Mouse (Mus musculus): ENCODE data around the gene Fuom. TPM values are rescaled to one million over a fixed set of nuclear protein-coding genes. Genes with fewer than 3 reads are reported as not detected.

Fuom gene
- polyA plus RNA-seq, 1 experiment from 2014 or later = 38.7 TPM

GRCm38 (mm10) chr7:140116329-140117054 is 14.3 kb upstream of the Fuom start, which contains the start of gene Echs1:
Gene Echs1, minus strand, starts transcription at chr7:140116476.
- Histone ChIP-seq H3K4me1 (ENCODE audit: control insufficient read depth, insufficient read depth, low read length) (peaks cover 6% of the 10 kb centered on the region), H3K27ac (ENCODE audit: low read length) (peak within 1 kb of the TSS; percentile 94), H3K27me3 (ENCODE audit: control insufficient read depth, insufficient read depth, low read length) (no peaks in the 10 kb centered on the region), H3K36me3 (ENCODE audit: control insufficient read depth, insufficient read depth, low read length) (0 out of 2 replicates have a peak, but pooled peaks cover 6% of the 10 kb centered on the region), H3K9me3 (replicated peaks; ENCODE audit: control insufficient read depth, low read length) (no peaks in the 10 kb centered on the region), H3K4me2 (ENCODE audit: low read depth, low read length) (peak within 1 kb of the TSS; percentile 95), H3K4me3 (replicated peaks; ENCODE audit: low read length) (peak within 1 kb of the TSS; percentile 79), H3K9ac (ENCODE audit: low read length) (peak within 1 kb of the TSS; percentile 86)
- ATAC-seq (ENCODE audit: insufficient read depth, low FRiP score) = peak; percentile 95
- WGBS = 3% methylated on average over 28 of the region's 28 CpGs

GRCm38 (mm10) chr7:140115583-140116328 is 13.5 kb upstream of the Fuom start, which contains the start of gene Paox:
Gene Paox, plus strand, starts transcription at chr7:140115799.
- Histone ChIP-seq H3K27ac (ENCODE audit: low read length) (peak within 1 kb of the TSS; percentile 94), H3K9ac (ENCODE audit: low read length) (peak within 1 kb of the TSS; percentile 86), H3K27me3 (ENCODE audit: control insufficient read depth, insufficient read depth, low read length) (no peaks in the 10 kb centered on the region), H3K4me1 (ENCODE audit: control insufficient read depth, insufficient read depth, low read length) (peaks cover 6% of the 10 kb centered on the region), H3K36me3 (ENCODE audit: control insufficient read depth, insufficient read depth, low read length) (0 out of 2 replicates have a peak, but pooled peaks cover 6% of the 10 kb centered on the region), H3K4me2 (ENCODE audit: low read depth, low read length) (peak within 1 kb of the TSS; percentile 95), H3K9me3 (replicated peaks; ENCODE audit: control insufficient read depth, low read length) (no peaks in the 10 kb centered on the region), H3K4me3 (replicated peaks; ENCODE audit: low read length) (peak within 1 kb of the TSS; percentile 79)
- WGBS = under 1% methylated on average over 23 of the region's 23 CpGs
- ATAC-seq (ENCODE audit: insufficient read depth, low FRiP score) = peak; percentile 89

- WGBS = 64% methylated on average over 3 of the region's 3 CpGs
- Histone ChIP-seq H3K27ac (ENCODE audit: low read length) (no peak overlapping the region), H3K4me1 (ENCODE audit: control insufficient read depth, insufficient read depth, low read length) (peaks cover 4% of the 10 kb centered on the region), H3K36me3 (ENCODE audit: control insufficient read depth, insufficient read depth, low read length) (peaks cover 14% of the 10 kb centered on the region), H3K4me2 (ENCODE audit: low read depth, low read length) (no peak overlapping the region), H3K4me3 (replicated peaks; ENCODE audit: low read length) (no peak overlapping the region), H3K27me3 (ENCODE audit: control insufficient read depth, insufficient read depth, low read length) (no peaks in the 10 kb centered on the region), H3K9ac (ENCODE audit: low read length) (no peak overlapping the region), H3K9me3 (replicated peaks; ENCODE audit: control insufficient read depth, low read length) (no peaks in the 10 kb centered on the region)
- ATAC-seq (ENCODE audit: insufficient read depth, low FRiP score) = no peak
These were observed 9.7 kb upstream of the Fuom start for GRCm38 (mm10) chr7:140111943-140112342.

GRCm38 (mm10) chr7:140104009-140104408 is 1.8 kb upstream of the Fuom start:
- H3K4me2 ChIP-seq (ENCODE audit: low read depth, low read length) = no peak overlapping the region
- H3K36me3 ChIP-seq (ENCODE audit: control insufficient read depth, insufficient read depth, low read length) = peaks cover 5% of the 10 kb centered on the region
- no peak overlapping the region for H3K27ac ChIP-seq (ENCODE audit: low read length)
- no peak overlapping the region for H3K4me3 ChIP-seq (replicated peaks; ENCODE audit: low read length)
- H3K27me3 ChIP-seq (ENCODE audit: control insufficient read depth, insufficient read depth, low read length) = no peaks in the 10 kb centered on the region
- no peak overlapping the region for H3K9ac ChIP-seq (ENCODE audit: low read length)
- no peaks in the 10 kb centered on the region for H3K9me3 ChIP-seq (replicated peaks; ENCODE audit: control insufficient read depth, low read length)
- WGBS = 78% methylated on average over 4 of the region's 4 CpGs
- H3K4me1 ChIP-seq (ENCODE audit: control insufficient read depth, insufficient read depth, low read length) = peaks cover 4% of the 10 kb centered on the region; the same call in 1 of the 2 replicates
- ATAC-seq (ENCODE audit: insufficient read depth, low FRiP score) = no peak

GRCm38 (mm10) chr7:140101498-140101897 is 743 bp downstream of the Fuom start:
- peaks cover 4% of the 10 kb centered on the region; the same call in 1 of the 2 replicates for H3K4me1 ChIP-seq (ENCODE audit: control insufficient read depth, insufficient read depth, low read length)
- no peaks in the 10 kb centered on the region for H3K9me3 ChIP-seq (replicated peaks; ENCODE audit: control insufficient read depth, low read length)
- H3K36me3 ChIP-seq (ENCODE audit: control insufficient read depth, insufficient read depth, low read length) = no peaks in the 10 kb centered on the region; the same call in 1 of the 2 replicates
- no peak overlapping the region; the same call in 1 of the 2 replicates for H3K27ac ChIP-seq (ENCODE audit: low read length)
- H3K4me3 ChIP-seq (replicated peaks; ENCODE audit: low read length) = peak overlapping the region; percentile 51
- H3K9ac ChIP-seq (ENCODE audit: low read length) = peak overlapping the region; percentile 74
- ATAC-seq (ENCODE audit: insufficient read depth, low FRiP score) = no peak
- peak overlapping the region; percentile 78 for H3K4me2 ChIP-seq (ENCODE audit: low read depth, low read length)
- H3K27me3 ChIP-seq (ENCODE audit: control insufficient read depth, insufficient read depth, low read length) = no peaks in the 10 kb centered on the region
- 80% methylated on average over 10 of the region's 10 CpGs for WGBS

GRCm38 (mm10) chr7:140098466-140098865 is 3.8 kb downstream of the Fuom start:
- Histone ChIP-seq H3K27me3 (ENCODE audit: control insufficient read depth, insufficient read depth, low read length) (no peaks in the 10 kb centered on the region), H3K4me3 (replicated peaks; ENCODE audit: low read length) (no peak overlapping the region), H3K4me2 (ENCODE audit: low read depth, low read length) (no peak overlapping the region), H3K9me3 (replicated peaks; ENCODE audit: control insufficient read depth, low read length) (no peaks in the 10 kb centered on the region), H3K27ac (ENCODE audit: low read length) (no peak overlapping the region), H3K36me3 (ENCODE audit: control insufficient read depth, insufficient read depth, low read length) (no peaks in the 10 kb centered on the region), H3K4me1 (ENCODE audit: control insufficient read depth, insufficient read depth, low read length) (peaks cover 10% of the 10 kb centered on the region; the same call in 1 of the 2 replicates), H3K9ac (ENCODE audit: low read length) (no peak overlapping the region)
- 90% methylated on average over 1 of the region's 1 CpGs for WGBS
- ATAC-seq (ENCODE audit: insufficient read depth, low FRiP score) = no peak

- Histone ChIP-seq H3K36me3 (ENCODE audit: control insufficient read depth, insufficient read depth, low read length) (no peaks in the 10 kb centered on the region), H3K9ac (ENCODE audit: low read length) (no peak overlapping the region), H3K4me3 (replicated peaks; ENCODE audit: low read length) (no peak overlapping the region), H3K27ac (ENCODE audit: low read length) (no peak overlapping the region), H3K4me2 (ENCODE audit: low read depth, low read length) (no peak overlapping the region), H3K27me3 (ENCODE audit: control insufficient read depth, insufficient read depth, low read length) (no peaks in the 10 kb centered on the region), H3K9me3 (replicated peaks; ENCODE audit: control insufficient read depth, low read length) (no peaks in the 10 kb centered on the region), H3K4me1 (ENCODE audit: control insufficient read depth, insufficient read depth, low read length) (0 out of 2 replicates have a peak, but pooled peaks cover 6% of the 10 kb centered on the region)
- no peak for ATAC-seq (ENCODE audit: insufficient read depth, low FRiP score)
These were observed 6.2 kb downstream of the Fuom start for GRCm38 (mm10) chr7:140096055-140096454.

GRCm38 (mm10) chr7:140095556-140095955 is 6.7 kb downstream of the Fuom start:
- Histone ChIP-seq H3K9me3 (replicated peaks; ENCODE audit: control insufficient read depth, low read length) (no peaks in the 10 kb centered on the region), H3K27ac (ENCODE audit: low read length) (no peak overlapping the region), H3K27me3 (ENCODE audit: control insufficient read depth, insufficient read depth, low read length) (no peaks in the 10 kb centered on the region), H3K36me3 (ENCODE audit: control insufficient read depth, insufficient read depth, low read length) (no peaks in the 10 kb centered on the region), H3K9ac (ENCODE audit: low read length) (no peak overlapping the region), H3K4me2 (ENCODE audit: low read depth, low read length) (no peak overlapping the region), H3K4me3 (replicated peaks; ENCODE audit: low read length) (no peak overlapping the region), H3K4me1 (ENCODE audit: control insufficient read depth, insufficient read depth, low read length) (0 out of 2 replicates have a peak, but pooled peaks cover 6% of the 10 kb centered on the region)
- ATAC-seq (ENCODE audit: insufficient read depth, low FRiP score) = no peak
- 22% methylated on average over 1 of the region's 1 CpGs for WGBS

GRCm38 (mm10) chr7:140094954-140095353 is 7.3 kb downstream of the Fuom start:
- no peaks in the 10 kb centered on the region for H3K9me3 ChIP-seq (replicated peaks; ENCODE audit: control insufficient read depth, low read length)
- no peak overlapping the region for H3K27ac ChIP-seq (ENCODE audit: low read length)
- H3K4me1 ChIP-seq (ENCODE audit: control insufficient read depth, insufficient read depth, low read length) = 0 out of 2 replicates have a peak, but pooled peaks cover 6% of the 10 kb centered on the region
- peak; percentile 65 for ATAC-seq (ENCODE audit: insufficient read depth, low FRiP score)
- H3K4me2 ChIP-seq (ENCODE audit: low read depth, low read length) = no peak overlapping the region
- WGBS = 45% methylated on average over 5 of the region's 5 CpGs
- no peaks in the 10 kb centered on the region for H3K36me3 ChIP-seq (ENCODE audit: control insufficient read depth, insufficient read depth, low read length)
- no peaks in the 10 kb centered on the region for H3K27me3 ChIP-seq (ENCODE audit: control insufficient read depth, insufficient read depth, low read length)
- H3K9ac ChIP-seq (ENCODE audit: low read length) = peak overlapping the region; percentile 32; the same call in 1 of the 2 replicates
- no peak overlapping the region for H3K4me3 ChIP-seq (replicated peaks; ENCODE audit: low read length)
